Mouse (Mus musculus) small intestine, adult 2 months (tissue): ENCODE measurements around the gene Ppp4r3a.

Experiments used
- CTCF ChIP-seq: fragments of 200-500 bp; IDR thresholded peaks from 2 replicates; pipeline ENCODE4 v1.5.1; 2012; ENCODE audit warnings: low read depth, mild to moderate bottlenecking, control low read depth, inconsistent platforms, low read length, moderate library complexity, mixed read lengths; ENCODE audit not compliant: insufficient replicate concordance, insufficient read length; ENCODE audit errors: extremely low read depth
- POLR2A ChIP-seq: fragments of 200-500 bp; IDR thresholded peaks from 2 replicates; pipeline ENCODE4 v1.6.1; 2012; ENCODE audit warnings: low read depth, mild to moderate bottlenecking, control low read depth, inconsistent platforms, low read length, moderate library complexity

DNA sequence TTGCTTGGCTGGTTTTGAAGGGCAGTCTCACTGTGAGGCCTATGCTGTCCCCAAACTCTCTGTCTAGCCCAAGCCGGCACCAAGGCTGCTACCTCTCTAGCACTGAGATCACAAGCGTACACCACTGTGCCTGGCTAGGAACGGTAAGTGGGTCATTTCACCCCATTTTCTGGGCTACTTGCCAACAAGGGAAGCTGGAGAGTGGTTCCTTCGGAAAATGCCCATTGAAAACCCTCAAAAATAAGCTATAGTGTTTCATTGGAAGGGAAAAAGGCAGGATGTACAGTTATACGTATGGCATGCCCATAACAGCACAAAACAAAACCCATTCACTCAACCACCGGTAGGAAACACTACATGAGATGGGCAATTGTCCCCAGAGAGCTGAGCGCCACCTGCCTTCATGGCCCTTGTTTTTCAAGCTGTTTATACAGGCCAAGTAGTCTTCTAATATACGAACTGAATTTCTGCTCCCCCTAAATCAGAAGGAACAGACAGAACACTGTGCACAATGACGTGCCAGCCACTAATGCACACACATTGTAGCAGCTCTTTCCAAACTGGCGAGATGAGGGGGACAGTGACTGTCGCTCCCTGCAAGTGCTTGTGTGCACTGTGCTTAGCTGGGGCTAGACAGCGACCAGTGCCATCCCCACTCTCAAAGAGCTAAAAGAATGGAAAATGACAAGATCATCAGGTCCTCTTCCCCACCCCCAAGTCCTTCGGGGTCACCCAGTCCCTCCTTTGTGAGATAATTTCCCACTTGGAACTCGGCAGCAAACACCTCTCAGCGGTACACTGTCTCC lies 63.1 kb downstream of the Ppp4r3a start:
- TF ChIP-seq CTCF (no peak), POLR2A (no peak)
